Mouse (Mus musculus): Measurements from ENCODE around the gene Apol7b. TPM values are rescaled to one million over a fixed set of nuclear protein-coding genes. Genes with fewer than 3 reads are reported as not detected.

The Apol7b gene
- total RNA-seq, 2 experiments from 2014 or later = not detected

DNA sequence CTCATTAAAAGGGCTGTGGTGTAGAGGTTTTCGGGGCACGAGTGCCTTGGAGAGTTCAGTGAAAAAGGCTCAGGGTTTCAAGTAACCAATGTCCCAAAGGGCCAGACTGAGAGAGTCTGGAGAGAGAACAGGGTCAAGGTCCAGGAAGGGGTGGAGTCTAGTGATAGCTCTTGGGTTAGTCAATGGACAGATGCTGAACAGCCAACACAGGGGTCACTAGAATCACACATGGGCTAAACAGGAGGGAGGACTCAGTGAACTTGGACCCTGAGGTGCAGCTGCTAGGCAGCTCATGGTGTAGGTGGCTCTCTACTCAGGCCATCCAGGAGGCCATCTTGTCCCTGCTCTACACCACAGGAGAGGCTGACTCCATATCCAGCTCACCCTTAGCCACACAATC lies 59.8 kb downstream of the Apol7b start:
- no peak for DNase-seq (ENCODE audit: low spot score in 2 of 2)

DNA sequence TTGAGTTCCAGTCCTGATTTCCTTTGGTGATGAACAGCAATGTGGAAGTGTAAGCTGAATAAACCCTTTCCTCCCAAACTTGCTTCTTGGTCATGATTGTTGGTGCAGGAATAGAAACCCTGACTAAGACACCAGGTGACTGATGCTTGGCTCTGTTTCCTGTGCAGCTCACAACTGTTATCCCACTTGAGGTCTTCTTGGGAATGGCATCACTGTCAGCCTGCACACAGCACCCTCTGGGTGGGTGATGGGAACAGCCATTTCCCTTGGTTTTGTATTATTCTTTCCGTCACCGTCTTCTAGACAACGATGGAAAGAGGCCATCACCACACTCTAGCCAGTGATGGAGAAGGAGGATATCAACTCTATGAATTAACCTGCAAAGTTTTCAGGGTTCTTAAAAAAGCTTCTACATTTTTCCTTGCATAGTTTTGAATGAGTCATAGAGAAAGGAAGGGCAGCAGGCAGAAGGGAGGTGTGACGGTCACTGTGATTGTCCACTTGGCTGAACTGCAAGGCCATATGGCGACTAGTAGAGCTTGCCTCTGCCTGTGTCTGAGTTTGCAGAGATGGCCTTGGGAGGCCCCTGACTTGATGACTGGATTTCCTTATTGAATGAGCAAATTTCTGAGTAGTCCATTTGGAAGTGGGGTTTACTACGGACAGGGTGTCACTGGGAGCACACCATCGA lies 62.8 kb downstream of the Apol7b start:
- DNase-seq (ENCODE audit: low spot score in 2 of 2) = no peak

DNA sequence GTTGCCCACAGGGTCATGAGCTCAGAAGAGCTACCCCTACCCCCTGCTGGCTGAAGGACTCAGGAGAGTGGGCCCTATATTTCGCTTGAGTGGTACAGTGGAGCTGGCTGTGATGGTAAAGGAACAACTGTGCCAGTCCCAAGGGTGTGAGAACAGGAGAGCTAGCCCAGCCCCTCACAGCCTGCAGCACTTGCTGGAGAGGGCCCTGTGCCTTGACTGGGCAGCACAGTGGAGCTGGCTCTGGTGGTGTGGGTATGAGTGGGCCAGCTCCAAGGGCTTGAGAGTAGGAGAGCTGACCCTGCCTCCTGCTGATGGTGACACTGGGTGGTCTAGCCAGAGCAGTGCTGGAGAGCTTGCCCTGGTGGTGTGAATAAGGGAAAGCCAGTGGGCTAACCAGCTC lies 64.4 kb downstream of the Apol7b start:
- no peak for DNase-seq (ENCODE audit: low spot score in 2 of 2)

DNA sequence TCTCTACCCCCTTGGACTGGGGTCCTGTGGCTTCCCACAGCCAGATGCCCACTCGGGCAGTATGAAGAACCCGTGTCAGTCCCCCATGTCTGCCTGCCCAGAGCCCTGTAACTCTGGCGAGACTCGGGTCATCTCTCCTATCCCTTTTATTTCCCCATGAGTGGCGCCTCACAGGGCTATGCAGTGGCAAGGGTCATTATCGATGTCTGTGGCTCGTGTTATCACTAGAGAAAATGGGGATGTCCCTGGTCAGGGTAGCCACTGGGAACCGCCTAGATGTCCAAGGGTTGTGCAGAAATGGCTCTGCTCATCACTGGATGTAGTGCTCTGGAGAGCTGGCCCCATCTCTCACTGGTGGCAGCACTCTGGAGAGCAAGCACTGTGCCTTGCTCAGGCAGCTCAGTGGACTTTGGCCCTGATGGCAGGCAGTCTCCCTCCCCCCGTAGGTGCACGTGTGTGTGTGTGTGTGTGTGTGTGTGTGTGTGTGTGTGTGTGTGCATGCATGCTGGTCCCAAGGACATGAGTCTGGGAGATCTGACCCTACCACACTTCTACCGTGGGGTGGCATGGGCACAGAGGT lies 64.9 kb downstream of the Apol7b start:
- no peak for DNase-seq (ENCODE audit: low spot score in 2 of 2)

DNA sequence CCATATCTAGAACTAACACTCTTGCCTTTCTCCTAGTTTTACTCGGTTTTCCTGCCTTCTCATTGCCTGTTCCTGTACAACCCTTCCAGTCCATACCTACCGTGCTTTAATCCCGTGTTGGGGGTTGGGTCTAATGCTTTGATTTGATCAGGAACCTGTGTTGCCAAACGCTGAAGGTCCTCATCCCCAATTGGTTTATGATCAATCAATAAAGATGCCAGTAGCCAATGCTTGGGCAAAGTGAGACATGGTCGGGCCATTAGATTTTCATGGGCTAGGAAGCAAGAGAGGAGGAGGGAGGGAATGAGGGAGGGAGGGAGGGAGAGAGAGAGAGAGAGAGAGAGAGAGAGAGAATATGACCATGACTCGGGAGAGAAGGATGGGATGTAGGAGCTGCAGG lies 65.8 kb downstream of the Apol7b start:
- no peak for DNase-seq (ENCODE audit: low spot score in 2 of 2)

DNA sequence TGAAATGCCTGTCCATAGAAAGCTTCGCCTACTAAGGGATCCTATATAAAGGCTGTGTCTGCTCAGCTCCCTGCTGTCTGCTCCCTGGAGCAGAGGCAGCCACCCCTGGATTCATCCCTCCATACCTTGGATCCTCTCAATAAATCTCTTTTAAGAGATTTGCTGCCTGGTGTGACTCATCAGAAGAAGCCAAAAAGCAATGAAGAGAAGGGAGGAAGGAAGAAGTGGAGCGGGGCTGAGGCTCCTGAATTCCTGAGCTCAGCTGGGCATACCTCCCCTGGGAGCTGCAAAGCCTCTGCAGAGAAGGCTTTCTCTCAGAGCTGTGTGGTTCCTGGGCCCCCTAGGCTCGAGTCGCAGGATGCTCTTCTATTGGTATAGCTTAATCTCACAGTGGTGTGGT lies 67.4 kb downstream of the Apol7b start:
- DNase-seq (ENCODE audit: low spot score in 2 of 2) = no peak

DNA sequence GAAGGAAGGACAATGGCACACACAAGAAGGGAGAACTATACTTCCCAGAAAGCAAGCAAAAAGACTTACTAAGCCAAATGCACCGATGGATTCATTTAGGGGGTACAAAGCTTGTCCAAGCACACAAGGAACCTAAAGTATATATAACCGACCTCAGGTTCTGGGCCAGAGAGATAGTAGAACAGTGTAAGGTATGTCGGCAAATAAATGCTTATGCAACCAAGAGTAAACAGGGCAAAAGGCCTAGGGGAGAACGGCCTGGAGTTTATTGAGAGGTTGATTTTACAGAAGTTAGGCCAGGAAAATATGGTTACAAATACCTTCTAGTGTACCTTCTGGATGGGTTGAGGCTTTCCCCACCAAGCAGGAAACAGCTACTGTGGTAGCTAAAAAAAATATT lies 69.9 kb downstream of the Apol7b start:
- no peak for DNase-seq (ENCODE audit: low spot score in 2 of 2)

DNA sequence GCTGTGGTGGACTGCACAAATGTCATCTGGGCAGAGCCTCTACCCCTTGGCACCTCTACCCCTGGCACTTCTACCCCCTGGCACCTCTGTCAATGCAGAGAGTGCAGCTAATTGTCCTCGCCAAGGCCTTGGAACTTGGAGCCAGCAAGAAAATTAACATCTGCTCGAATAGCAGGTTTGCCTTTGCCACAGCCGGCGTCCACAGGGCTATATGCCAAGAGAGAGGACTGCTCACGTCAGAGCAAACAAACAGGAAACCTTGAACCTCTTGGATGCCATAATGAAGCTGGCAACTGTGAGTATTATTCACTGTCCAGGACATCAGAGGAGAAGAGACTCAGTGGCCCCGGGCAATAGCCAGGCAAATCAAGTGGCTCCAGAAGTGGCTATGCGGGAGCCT lies 70.4 kb downstream of the Apol7b start:
- no peak for DNase-seq (ENCODE audit: low spot score in 2 of 2)

Other genes with a start within 250 kb of the Apol7b start
- 10 to 100 TPM; 41.0 to 48.5 TPM for gene Rbfox2, start 140.5 kb downstream of the Apol7b start, total RNA-seq (2021)
- gene Apol7a, start 48.4 kb downstream of the Apol7b start, total RNA-seq (2021) = under 1 TPM in 1 of 2 experiments, not detected in 1; 0.22 TPM
- gene Apol9a, start 36.4 kb downstream of the Apol7b start, total RNA-seq (2021) = 1 to 10 TPM in 1 of 2 experiments, under 1 TPM in 1; 0.70 to 2.2 TPM
- not detected for gene Apol10a, start 29.6 kb upstream of the Apol7b start, total RNA-seq (2021)
- under 1 TPM; 0.16 to 0.17 TPM for gene Apol11a, start 60.8 kb upstream of the Apol7b start, total RNA-seq (2021)
- gene Apol7c, start 85.8 kb upstream of the Apol7b start, total RNA-seq (2021) = not detected
- not detected for gene 1700025B11Rik, start 114.4 kb upstream of the Apol7b start, total RNA-seq (2021)
- gene Apol10b, start 148.6 kb upstream of the Apol7b start, total RNA-seq (2021) = under 1 TPM; 0.20 to 0.96 TPM
- gene Gm36245, start 151.8 kb upstream of the Apol7b start, total RNA-seq (2021) = not detected
- gene Apol11b, start 195.8 kb upstream of the Apol7b start, total RNA-seq (2021) = 1 to 10 TPM in 1 of 2 experiments, under 1 TPM in 1; 0.76 to 1.1 TPM

Data from adrenal gland, adult 18-20 months (tissue).